Mouse (Mus musculus): ENCODE measurements around the gene Mex3a.

DNA sequence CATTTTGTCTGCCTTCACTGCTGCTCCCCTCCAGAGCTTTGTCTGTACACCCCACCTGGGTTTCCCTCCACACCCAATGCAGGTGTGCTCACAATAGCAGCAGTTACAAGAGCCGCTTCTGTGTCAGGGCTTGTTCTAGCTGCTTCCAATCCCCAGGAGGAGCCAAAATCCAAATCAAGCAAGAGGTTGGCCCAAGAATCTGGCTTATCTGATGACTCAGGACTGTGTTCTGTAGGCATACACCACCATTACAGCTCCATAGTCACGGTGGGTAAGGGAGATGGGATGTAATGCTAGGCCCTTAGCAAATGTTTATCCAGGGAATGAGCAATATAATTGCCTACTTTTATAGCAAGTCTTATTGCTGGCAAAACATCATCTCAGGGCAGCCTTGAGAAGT, 15.8 kb upstream of the Mex3a start:
- no peak for TF ChIP-seq CTCF (IDR thresholded peaks at IDR 0.05; ENCODE audit: extremely low read depth, insufficient read depth, low read length)
- no peak for TF ChIP-seq POLR2A (IDR thresholded peaks at IDR 0.05; ENCODE audit: extremely low read depth, insufficient read depth, low read length)
